In genomic region chr7:101377741-101378262, GRCm38 (mm10) we compare ENCODE assay signal across 8 mouse cellular contexts. TPM values are rescaled to one million over a fixed set of nuclear protein-coding genes. Genes with fewer than 3 reads are reported as not detected.
DNase-seq lines count a peak whose midpoint lies in the region; ATAC-seq and TF ChIP-seq lines count a peak whose summit lies in the region.

No protein-coding gene starts in this region.

- H3K4me3 ChIP-seq in CH12.LX (replicated peaks in 1 of 3; ENCODE audit: low read depth in 2 of 3, low read length in 2 of 3, poor library complexity in 1 of 3) (peak overlapping the region; percentile 51 to 90 (median 60)), myocyte (no peak overlapping the region)
- H3K4me3 ChIP-seq in hindbrain, embryonic 16.5 days (ENCODE audit: low read length): no peak overlapping the region
- H3K4me3 ChIP-seq in liver, embryonic 11.5 days (ENCODE audit: low read depth, low read length): peak overlapping the region; percentile 10; the same call in 1 of the 2 replicates

- H3K79me2 ChIP-seq in CH12.LX (replicated peaks; ENCODE audit: control insufficient read depth, extremely low read depth, insufficient read depth, poor library complexity, severe bottlenecking): peaks cover 6% of the 10 kb centered on the region
- H3K79me2 ChIP-seq in myocyte (ENCODE audit: control insufficient read depth, insufficient read depth): no peaks in the 10 kb centered on the region

- WGBS in hindbrain, embryonic 16.5 days: 30% methylated on average over 6 of the region's 7 CpGs
- WGBS in liver, embryonic 11.5 days: 25% methylated on average over 7 of the region's 7 CpGs

- TF ChIP-seq CTCF in CH12.LX (conservative IDR thresholded peaks at IDR 0.05 in 1 of 2, IDR thresholded peaks at IDR 0.05 in 1 of 2; ENCODE audit: low read depth in 2 of 2, low read length in 2 of 2): no peak

- in situ Hi-C loops in CH12.LX (cut with MboI; ENCODE audit: low pct_ligation_motif_present, low pct_unique_long_range_greater_than_20kb, low sequenced_read_pairs): loop anchor here (10.0 kb wide), 2 partner anchors 313 to 403 kb away; partner anchors contain the start of gene P2ry6

- peak; percentile 96 for DNase-seq in CH12.LX (ENCODE audit: extremely low read depth)
- DNase-seq in brain, adult 2 months (ENCODE audit: low read depth, low spot score): peak; percentile 51
- peak; percentile 71 to 74 for DNase-seq in gastrocnemius, adult 8-10 months (ENCODE audit: low spot score in 2 of 2)
- peak; percentile 64 for DNase-seq in liver, embryonic 11.5 days (ENCODE audit: low spot score)
- DNase-seq in testis, postnatal 14 days (ENCODE audit: low spot score): peak; percentile 25
- DNase-seq in cerebellum, adult 11 months: no peak

- TF ChIP-seq RAD21 in CH12.LX (IDR thresholded peaks at IDR 0.05; ENCODE audit: low read depth, low read length): no peak

- TF ChIP-seq POLR2A in CH12.LX (IDR thresholded peaks at IDR 0.05; ENCODE audit: low read depth, low read length) (peak; percentile 42; the same call in 1 of the 2 replicates), myocyte (IDR thresholded peaks at IDR 0.05; ENCODE audit: insufficient read length, low read depth) (no peak)

- peaks cover 32 to 61% of the 10 kb centered on the region in 2 experiments for H3K4me1 ChIP-seq in CH12.LX (ENCODE audit: control insufficient read depth in 1 of 2, insufficient read depth in 2 of 2)
- peaks cover 5% of the 10 kb centered on the region for H3K4me1 ChIP-seq in hindbrain, embryonic 16.5 days (ENCODE audit: control insufficient read depth, insufficient read depth, low read depth, low read length)
- H3K4me1 ChIP-seq in liver, embryonic 11.5 days (replicated peaks; ENCODE audit: control insufficient read depth, insufficient read depth, low read length): peaks cover 13% of the 10 kb centered on the region

- H3K4me2 ChIP-seq in CH12.LX (ENCODE audit: insufficient read depth, low read depth, poor library complexity, severe bottlenecking) (peak overlapping the region; percentile 74), myocyte (ENCODE audit: low read depth) (peak overlapping the region; percentile 43)
- H3K4me2 ChIP-seq in hindbrain, embryonic 16.5 days (ENCODE audit: low read length): peak overlapping the region; percentile 9
- peak overlapping the region; percentile 51 for H3K4me2 ChIP-seq in liver, embryonic 11.5 days

- ATAC-seq in hindbrain, embryonic 16.5 days: peak; percentile 35; the same call in 1 of the 2 replicates
- peak; percentile 78 for ATAC-seq in liver, embryonic 11.5 days (replicated peaks; ENCODE audit: low FRiP score)

- H3K36me3 ChIP-seq in CH12.LX (replicated peaks in 1 of 2; ENCODE audit: control insufficient read depth in 1 of 2, insufficient read depth in 1 of 2, low read length in 1 of 2): peaks cover 13 to 65% of the 10 kb centered on the region in 2 experiments
- H3K36me3 ChIP-seq in hindbrain, embryonic 16.5 days (ENCODE audit: control insufficient read depth, insufficient read depth, low read length): no peaks in the 10 kb centered on the region
- H3K36me3 ChIP-seq in liver, embryonic 11.5 days (ENCODE audit: control insufficient read depth, insufficient read depth, low read length): no peaks in the 10 kb centered on the region
- peaks cover 4% of the 10 kb centered on the region for H3K36me3 ChIP-seq in myocyte (ENCODE audit: control insufficient read depth, insufficient read depth)

- dilution Hi-C loops in CH12.LX (cut with MboI; ENCODE audit: extremely low pct_ligation_motif_present, extremely low pct_unique_long_range_greater_than_20kb, low sequenced_read_pairs): no loop called here

- no peaks in the 10 kb centered on the region for H3K27me3 ChIP-seq in CH12.LX (replicated peaks)
- no peaks in the 10 kb centered on the region for H3K27me3 ChIP-seq in hindbrain, embryonic 16.5 days (replicated peaks; ENCODE audit: control insufficient read depth, insufficient read depth, low read length)
- H3K27me3 ChIP-seq in liver, embryonic 11.5 days (replicated peaks; ENCODE audit: control insufficient read depth, insufficient read depth, low read length): no peaks in the 10 kb centered on the region
- no peaks in the 10 kb centered on the region for H3K27me3 ChIP-seq in myocyte (ENCODE audit: control insufficient read depth, insufficient read depth, insufficient read length)

- peak overlapping the region; percentile 61 for H3K27ac ChIP-seq in CH12.LX (ENCODE audit: insufficient read depth, low read depth)
- H3K27ac ChIP-seq in hindbrain, embryonic 16.5 days (ENCODE audit: low read depth, low read length): no peak overlapping the region
- H3K27ac ChIP-seq in liver, embryonic 11.5 days (ENCODE audit: low read depth, low read length): peak overlapping the region; percentile 64

- TF ChIP-seq EP300 in CH12.LX (IDR thresholded peaks at IDR 0.05; ENCODE audit: low read length): peak; percentile 72; the same call in 1 of the 2 replicates

- H3K9me3 ChIP-seq in CH12.LX (replicated peaks; ENCODE audit: low read length): no peaks in the 10 kb centered on the region
- H3K9me3 ChIP-seq in hindbrain, embryonic 16.5 days (ENCODE audit: control insufficient read depth, low read length): no peaks in the 10 kb centered on the region
- no peaks in the 10 kb centered on the region for H3K9me3 ChIP-seq in liver, embryonic 11.5 days (ENCODE audit: control insufficient read depth, low read length)

- no peak overlapping the region for H3ac ChIP-seq in myocyte (ENCODE audit: control insufficient read depth, insufficient read length)

- H3K9ac ChIP-seq in CH12.LX (ENCODE audit: insufficient read depth, low read depth): peak overlapping the region; percentile 93
- H3K9ac ChIP-seq in hindbrain, embryonic 16.5 days (ENCODE audit: low read depth, low read length): no peak overlapping the region
- peak overlapping the region; percentile 37 for H3K9ac ChIP-seq in liver, embryonic 11.5 days (ENCODE audit: low read depth, low read length)

TF ChIP-seq in CH12.LX, 34 proteins besides CTCF, POLR2A, EP300 and RAD21 (continues in another document):
- TF ChIP-seq ZNF384 (IDR thresholded peaks at IDR 0.05; ENCODE audit: low read depth, low read length) (no peak), USF2 (conservative IDR thresholded peaks at IDR 0.05; ENCODE audit: low read depth, low read length) (0 out of 2 replicates have a peak, but pooled peaks have one; percentile 7), MXI1 (IDR thresholded peaks at IDR 0.05; ENCODE audit: low read depth, low read length) (peak; percentile 89), NELFE (IDR thresholded peaks at IDR 0.05; ENCODE audit: low read depth, low read length) (peak; percentile 42; the same call in 1 of the 2 replicates), ZKSCAN1 (IDR thresholded peaks at IDR 0.05; ENCODE audit: borderline replicate concordance, low read depth, low read length) (no peak; the same call in 1 of the 2 replicates), JUN (IDR thresholded peaks at IDR 0.05; ENCODE audit: insufficient read depth, low read depth, low read length) (peak; percentile 61), SIN3A (IDR thresholded peaks at IDR 0.05; ENCODE audit: low read length) (peak; percentile 96), ELF1 (IDR thresholded peaks at IDR 0.05; ENCODE audit: low read depth, low read length) (peak; percentile 96), NRF1 (IDR thresholded peaks at IDR 0.05; ENCODE audit: low read depth, low read length) (peak; percentile 39; the same call in 1 of the 2 replicates)

TF ChIP-seq in myocyte, 11 proteins besides CTCF, POLR2A, EP300 and RAD21:
- no peak for TF ChIP-seq TCF3 (IDR thresholded peaks at IDR 0.05; ENCODE audit: insufficient read length, low read depth)
- no peak for TF ChIP-seq REST (IDR thresholded peaks at IDR 0.05; ENCODE audit: insufficient read depth, insufficient read length)
- TF ChIP-seq E2F4 (IDR thresholded peaks at IDR 0.05; ENCODE audit: insufficient read depth): no peak
- TF ChIP-seq CEBPB (IDR thresholded peaks at IDR 0.05; ENCODE audit: insufficient read depth, poor library complexity, severe bottlenecking): no peak
- no peak for TF ChIP-seq MAX (IDR thresholded peaks at IDR 0.05; ENCODE audit: low read depth)
- TF ChIP-seq MYOD1 (IDR thresholded peaks at IDR 0.05; ENCODE audit: control insufficient read depth in 1 of 3, insufficient read length in 2 of 3, low read depth in 2 of 3): no peak
- TF ChIP-seq TCF12 (IDR thresholded peaks at IDR 0.05; ENCODE audit: insufficient read depth, poor library complexity, severe bottlenecking): no peak
- no peak for TF ChIP-seq SRF (IDR thresholded peaks at IDR 0.05; ENCODE audit: control insufficient read depth, insufficient read length, low read depth)
- TF ChIP-seq POLR2AphosphoS2 (IDR thresholded peaks at IDR 0.05; ENCODE audit: insufficient read length, low read depth): no peak
- no peak for TF ChIP-seq MYOG (IDR thresholded peaks at IDR 0.05; ENCODE audit: control insufficient read depth in 1 of 3, insufficient read depth in 1 of 3, insufficient read length in 2 of 3, low read depth in 2 of 3)
- no peak for TF ChIP-seq USF1 (IDR thresholded peaks at IDR 0.05; ENCODE audit: low read depth)

RNA-seq across cellular contexts. Expression of gene Arap1, which starts 29.9 kb away (rescaled TPM):
- 31.9 and 38.5 TPM in 2 replicates for total RNA-seq in CH12.LX (2012; rRNA removed)
- 17.8 and 21.2 TPM in 2 replicates for total RNA-seq in CH12.LX (2014; rRNA removed)
- polyA plus RNA-seq in CH12.LX (2012; ENCODE audit: insufficient read length, low read depth): 46.1 and 60.0 TPM in 2 replicates
- total RNA-seq in gastrocnemius, adult 8-10 months (2022): 10 to 100 TPM; 16.1 to 18.5 (median 17.1) TPM
- 12.8 and 13.8 TPM in 2 replicates for polyA plus RNA-seq in hindbrain, embryonic 16.5 days (2015; fragmentation: Nextera tagmentation; extraction: Ambion mirVana)
- 33.8 and 33.9 TPM in 2 replicates for polyA plus RNA-seq in liver, embryonic 11.5 days (2014; fragmentation: Nextera tagmentation; extraction: Ambion mirVana)
- 24.7 TPM for polyA plus RNA-seq in myocyte (2012; fragmentation: generic; extraction: Trizol)

RNA-seq across cellular contexts. Expression of gene Gm45837, which starts 32.9 kb away (rescaled TPM):
- total RNA-seq in CH12.LX (2012; rRNA removed): 0.04 TPM in 1 of 2 replicates, not detected in the other
- not detected in 2 replicates for total RNA-seq in CH12.LX (2014; rRNA removed)
- 0.56 and 0.84 TPM in 2 replicates for polyA plus RNA-seq in CH12.LX (2012; ENCODE audit: insufficient read length, low read depth)
- 1 to 10 TPM in 2 of 4 experiments, not detected in 2; 3.8 to 4.1 TPM for total RNA-seq in gastrocnemius, adult 8-10 months (2022)
- 0.61 TPM in 1 of 2 replicates, not detected in the other for polyA plus RNA-seq in hindbrain, embryonic 16.5 days (2015; fragmentation: Nextera tagmentation; extraction: Ambion mirVana)
- polyA plus RNA-seq in liver, embryonic 11.5 days (2014; fragmentation: Nextera tagmentation; extraction: Ambion mirVana): 2.1 TPM in 1 of 2 replicates, not detected in the other
- 0.55 TPM for polyA plus RNA-seq in myocyte (2012; fragmentation: generic; extraction: Trizol)

RNA-seq across cellular contexts. Expression of gene Pde2a, which starts 43.7 kb away (rescaled TPM):
- 0.08 TPM in 2 replicates for total RNA-seq in CH12.LX (2012; rRNA removed)
- total RNA-seq in CH12.LX (2014; rRNA removed): 0.28 and 0.40 TPM in 2 replicates
- not detected in 2 replicates for polyA plus RNA-seq in CH12.LX (2012; ENCODE audit: insufficient read length, low read depth)
- total RNA-seq in gastrocnemius, adult 8-10 months (2022): 10 to 100 TPM; 15.2 to 22.9 (median 18.4) TPM
- polyA plus RNA-seq in hindbrain, embryonic 16.5 days (2015; fragmentation: Nextera tagmentation; extraction: Ambion mirVana): 33.5 and 41.6 TPM in 2 replicates
- 14.4 and 15.0 TPM in 2 replicates for polyA plus RNA-seq in liver, embryonic 11.5 days (2014; fragmentation: Nextera tagmentation; extraction: Ambion mirVana)
- 49.3 TPM for polyA plus RNA-seq in myocyte (2012; fragmentation: generic; extraction: Trizol)

Comparison
In these comparisons a context has a peak if more than half of its experiments do, and no peak if none do; other contexts are left out.
1. H3K4me2 ChIP-seq: peak in every context shown above with its lines; median percentile 74 in CH12.LX; 51 in liver, embryonic 11.5 days; 43 in myocyte; 9 in hindbrain, embryonic 16.5 days.
2. H3K4me3 ChIP-seq: peak in CH12.LX (3 of 3) and liver, embryonic 11.5 days (single experiment); none in hindbrain, embryonic 16.5 days (single experiment) and myocyte (single experiment).
3. RNA of gene Pde2a, which starts 43.7 kb away (polyA plus RNA-seq): 49.3 TPM in myocyte (single experiment), 33.5 to 41.6 TPM in hindbrain, embryonic 16.5 days and 14.4 to 15.0 TPM in liver, embryonic 11.5 days; not detected in CH12.LX; every median in the first group is over 10 times any median in the second.